Mouse (Mus musculus) heart, postnatal 0 days (tissue): ENCODE measurements around the gene Etfdh. TPM values are rescaled to one million over a fixed set of nuclear protein-coding genes. Genes with fewer than 3 reads are reported as not detected.
"Not testable (repeated sequence)": the region's sequence is repeated elsewhere in the genome, so short reads cannot be mapped to it uniquely, and the experiment has no call there.

Experiments used
- ATAC-seq: fragments of 200-750 bp; cut with Nextera tagmentation; 2 replicates; pipeline ENCODE4 v1.8.0; 2017; ENCODE audit warnings: low read depth, moderate number of reproducible peaks, moderate library complexity; ENCODE audit not compliant: insufficient read depth
- DNase-seq: peaks from one replicate; pipeline ENCODE4 v3.0.0-alpha.2; 2016; ENCODE audit warnings: low spot score
- H3K27ac ChIP-seq: fragments of 300-500 bp; sonication (generic); 2 replicates; pipeline ENCODE4 v1.5.1; 2014; ENCODE audit warnings: low read depth, mild to moderate bottlenecking
- H3K27me3 ChIP-seq: fragments of 300-500 bp; sonication (generic); 2 replicates; pipeline ENCODE4 v1.6.1; 2014; ENCODE audit warnings: low read length, mixed read lengths; ENCODE audit not compliant: control insufficient read depth, insufficient read depth
- H3K36me3 ChIP-seq: fragments of 300-500 bp; sonication (generic); replicated peaks from 2 replicates; pipeline ENCODE4 v1.6.1; 2014; ENCODE audit warnings: low read length, mixed read lengths; ENCODE audit not compliant: control insufficient read depth, insufficient read depth
- H3K4me1 ChIP-seq: fragments of 300-500 bp; sonication (generic); 2 replicates; pipeline ENCODE4 v1.6.1; 2014; ENCODE audit warnings: antibody characterized with exemption; ENCODE audit not compliant: control insufficient read depth, insufficient read depth
- H3K4me2 ChIP-seq: fragments of 300-500 bp; sonication (generic); 2 replicates; pipeline ENCODE4 v1.6.1; 2014; ENCODE audit warnings: low read depth, mild to moderate bottlenecking, low read length, moderate library complexity
- H3K4me3 ChIP-seq: fragments of 300-500 bp; sonication (generic); 2 replicates; pipeline ENCODE4 v1.5.1; 2014; ENCODE audit warnings: low read depth, low read length
- H3K9ac ChIP-seq: fragments of 300-500 bp; sonication (generic); replicated peaks from 2 replicates; pipeline ENCODE4 v1.6.1; 2014; ENCODE audit warnings: low read depth, low read length, mixed read lengths
- H3K9me3 ChIP-seq: fragments of 300-500 bp; sonication (generic); replicated peaks from 2 replicates; pipeline ENCODE4 v1.6.1; 2016; ENCODE audit warnings: low read length; ENCODE audit not compliant: control insufficient read depth
- CTCF ChIP-seq: IDR thresholded peaks from 2 replicates; pipeline ENCODE4 v1.5.1; 2016; ENCODE audit warnings: antibody characterized with exemption, control low read depth, low read depth
- EP300 ChIP-seq: IDR thresholded peaks from 2 replicates; pipeline ENCODE4 v1.6.1; 2016; ENCODE audit warnings: antibody characterized with exemption, low read depth
- WGBS: fragments of 180-500 bp; shearing (Covaris S2); extraction: QIAGEN DNeasy Blood & Tissue Kit; methylation state at CpG from one replicate; pipeline ENCODE4 v1.1.7; 2014; 5-methylcytosine and 5-hydroxymethylcytosine counted together
- polyA plus RNA-seq: library from polyadenylated mRNA; unstranded; fragments of >200 nt; fragmentation: Nextera tagmentation; extraction: Ambion mirVana; gene quantifications from 2 replicates; pipeline ENCODE4 v1.2.1, GENCODE M21; 2015
- total RNA-seq: library from RNA; depleted of rRNA; stranded (reverse); fragments of >200 nt; gene quantifications from 2 replicates; pipeline ENCODE4 v1.2.3, GENCODE M21; 2014; ENCODE audit warnings: low replicate concordance

Gene Etfdh
- total and polyA plus RNA-seq, 2 experiments from 2014 or later: 288 to 518 TPM

- Histone ChIP-seq H3K27me3 (no peaks in the 10 kb centered on the region), H3K4me2 (no peak overlapping the region), H3K9ac (no peak overlapping the region), H3K36me3 (no peaks in the 10 kb centered on the region), H3K4me3 (no peak overlapping the region), H3K9me3 (no peaks in the 10 kb centered on the region), H3K27ac (no peak overlapping the region), H3K4me1 (0 out of 2 replicates have a peak, but pooled peaks cover 4% of the 10 kb centered on the region)
- TF ChIP-seq CTCF (no peak), EP300 (no peak)
- no peak for DNase-seq
- 16% methylated on average over 5 of the region's 5 CpGs for WGBS
- ATAC-seq: no peak
These were observed 52.4 kb downstream of the Etfdh start for GRCm38 (mm10) chr3:79576865-79577264.

- Histone ChIP-seq H3K9me3 (no peaks in the 10 kb centered on the region), H3K36me3 (no peaks in the 10 kb centered on the region), H3K9ac (no peak overlapping the region), H3K27ac (no peak overlapping the region), H3K4me3 (no peak overlapping the region), H3K4me2 (no peak overlapping the region), H3K27me3 (no peaks in the 10 kb centered on the region), H3K4me1 (0 out of 2 replicates have a peak, but pooled peaks cover 4% of the 10 kb centered on the region)
- DNase-seq (no peak), ATAC-seq (no peak)
- 12% methylated on average over 3 of the region's 3 CpGs for WGBS
- TF ChIP-seq EP300: no peak
- no peak for TF ChIP-seq CTCF
These were observed 52.9 kb downstream of the Etfdh start for GRCm38 (mm10) chr3:79576468-79576816.

- DNase-seq (no peak), ATAC-seq (no peak)
- no peak for TF ChIP-seq CTCF
- no peak for TF ChIP-seq EP300
- Histone ChIP-seq H3K4me2 (no peak overlapping the region), H3K36me3 (no peaks in the 10 kb centered on the region), H3K4me3 (no peak overlapping the region), H3K9ac (no peak overlapping the region), H3K9me3 (no peaks in the 10 kb centered on the region), H3K27me3 (no peaks in the 10 kb centered on the region), H3K4me1 (0 out of 2 replicates have a peak, but pooled peaks cover 4% of the 10 kb centered on the region), H3K27ac (no peak overlapping the region)
- WGBS: 51% methylated on average over 10 of the region's 10 CpGs
These were observed 53.5 kb downstream of the Etfdh start for GRCm38 (mm10) chr3:79575576-79576467.

GRCm38 (mm10) chr3:79574336-79574735, 55.0 kb downstream of the Etfdh start:
- no peaks in the 10 kb centered on the region for H3K27me3 ChIP-seq
- no peaks in the 10 kb centered on the region for H3K36me3 ChIP-seq
- no peak overlapping the region for H3K9ac ChIP-seq
- H3K4me2 ChIP-seq: no peak overlapping the region
- DNase-seq (no peak), ATAC-seq (no peak)
- 76% methylated on average over 3 of the region's 3 CpGs for WGBS
- H3K4me3 ChIP-seq: no peak overlapping the region
- H3K27ac ChIP-seq: no peak overlapping the region
- H3K9me3 ChIP-seq: no peaks in the 10 kb centered on the region
- TF ChIP-seq EP300 (no peak), CTCF (no peak)
- H3K4me1 ChIP-seq: 0 out of 2 replicates have a peak, but pooled peaks cover 4% of the 10 kb centered on the region

- not testable (repeated sequence) for H3K4me2 ChIP-seq, H3K27me3 ChIP-seq, H3K9ac ChIP-seq, H3K4me3 ChIP-seq, H3K9me3 ChIP-seq, H3K4me1 ChIP-seq, H3K27ac ChIP-seq, ATAC-seq, DNase-seq, H3K36me3 ChIP-seq
- WGBS: 90% methylated on average over 5 of the region's 5 CpGs
These were observed 55.9 kb downstream of the Etfdh start for GRCm38 (mm10) chr3:79573376-79573775.

GRCm38 (mm10) chr3:79572399-79572798, 56.9 kb downstream of the Etfdh start:
- no peak overlapping the region for H3K27ac ChIP-seq
- no peaks in the 10 kb centered on the region for H3K4me1 ChIP-seq
- H3K4me3 ChIP-seq: no peak overlapping the region
- TF ChIP-seq CTCF: no peak
- no peak for TF ChIP-seq EP300
- no peaks in the 10 kb centered on the region for H3K36me3 ChIP-seq
- no peaks in the 10 kb centered on the region for H3K9me3 ChIP-seq
- ATAC-seq (no peak), DNase-seq (no peak)
- H3K4me2 ChIP-seq: no peak overlapping the region
- no peak overlapping the region for H3K9ac ChIP-seq
- WGBS: 60% methylated on average over 3 of the region's 3 CpGs
- no peaks in the 10 kb centered on the region for H3K27me3 ChIP-seq
